Mouse (Mus musculus) heart, postnatal 0 days (tissue): Measurements from ENCODE around the gene Rnf212.

Experiments used
- CTCF ChIP-seq: IDR thresholded peaks from 2 replicates; pipeline ENCODE4 v1.5.1; 2016; ENCODE audit warnings: antibody characterized with exemption, control low read depth, low read depth
- EP300 ChIP-seq: IDR thresholded peaks from 2 replicates; pipeline ENCODE4 v1.6.1; 2016; ENCODE audit warnings: antibody characterized with exemption, low read depth

DNA sequence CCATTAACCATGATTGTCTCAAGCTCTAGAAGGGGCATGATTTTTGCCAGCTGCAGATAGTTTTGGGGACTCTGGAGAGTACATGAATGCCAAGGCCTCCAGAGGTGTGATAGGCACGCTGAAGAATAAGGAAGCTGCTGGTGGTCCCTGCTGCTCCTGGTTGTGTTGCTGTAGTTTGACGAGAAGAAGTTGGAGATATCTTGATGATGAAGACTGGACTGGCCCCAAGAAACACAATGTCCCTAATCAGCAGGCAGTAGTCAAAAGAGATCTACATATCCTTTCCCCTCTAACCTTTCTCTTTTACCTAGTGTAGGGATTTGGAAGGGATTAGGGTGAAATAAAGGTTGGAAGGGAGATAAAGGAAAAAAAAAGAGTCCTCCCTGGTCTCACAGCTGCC is 32.2 kb downstream of the Rnf212 start:
- TF ChIP-seq CTCF (no peak), EP300 (no peak)
